Mouse (Mus musculus) fat pad, adult 2 months (tissue): ENCODE results near the gene Gatad2b.

Experiments
- DNase-seq: peaks from one replicate; pipeline ENCODE4 v3.0.0-alpha.2; 2011; ENCODE audit warnings: low read depth, low spot score; ENCODE audit errors: extremely low read depth

Gene Gatad2b

DNA sequence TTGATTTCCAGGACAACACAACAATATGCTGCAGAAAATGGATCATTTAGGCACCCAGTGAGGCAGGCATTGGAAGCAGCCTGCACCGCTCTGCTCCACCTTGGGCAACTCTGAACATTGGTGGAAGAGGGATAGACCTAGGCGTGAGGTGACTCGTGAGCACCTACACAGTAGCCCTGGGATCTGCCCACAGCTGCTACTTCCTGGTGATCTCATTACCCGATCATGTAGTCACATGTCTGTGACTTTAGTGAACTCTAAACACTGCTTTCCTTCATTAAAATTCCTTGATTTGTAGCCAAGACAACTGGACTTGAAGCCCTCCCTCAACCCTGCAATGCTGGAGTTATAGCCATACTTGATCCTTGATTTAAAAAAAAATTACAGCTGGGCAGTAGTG, 81.4 kb downstream of the Gatad2b start:
- DNase-seq = no peak

DNA sequence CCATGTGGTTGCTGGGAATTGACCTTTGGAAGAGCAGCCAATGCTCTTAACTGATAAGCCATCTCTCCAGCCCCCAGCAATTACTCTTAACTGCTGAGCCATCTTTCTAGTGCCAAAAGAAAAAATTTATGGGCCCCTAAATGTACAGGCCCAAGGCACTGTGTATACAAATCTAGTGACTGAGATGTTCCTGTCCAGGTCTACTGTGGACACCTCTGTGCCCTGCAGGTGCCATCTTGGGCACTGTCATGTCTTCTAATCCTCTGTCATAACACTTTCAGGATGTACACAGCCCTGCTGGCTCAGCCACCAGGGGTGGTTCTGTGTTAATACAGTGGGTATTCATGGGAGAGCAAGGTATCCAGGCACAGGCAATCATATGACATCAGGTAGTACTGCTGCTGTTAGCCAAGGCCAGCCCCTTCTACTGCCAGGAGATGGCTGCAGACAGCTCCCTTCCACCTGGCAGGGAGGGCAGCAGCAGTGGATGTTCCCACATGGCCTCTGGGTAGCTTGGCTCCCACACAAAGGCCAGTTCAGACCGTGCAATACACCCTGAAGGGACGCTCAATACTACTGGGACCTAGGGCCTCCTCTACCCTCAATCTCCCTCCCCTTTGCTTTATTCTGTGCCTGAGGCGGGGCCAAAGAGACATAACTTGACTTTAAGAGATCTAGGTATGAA, 82.7 kb downstream of the Gatad2b start:
- peak; percentile 79 for DNase-seq

DNA sequence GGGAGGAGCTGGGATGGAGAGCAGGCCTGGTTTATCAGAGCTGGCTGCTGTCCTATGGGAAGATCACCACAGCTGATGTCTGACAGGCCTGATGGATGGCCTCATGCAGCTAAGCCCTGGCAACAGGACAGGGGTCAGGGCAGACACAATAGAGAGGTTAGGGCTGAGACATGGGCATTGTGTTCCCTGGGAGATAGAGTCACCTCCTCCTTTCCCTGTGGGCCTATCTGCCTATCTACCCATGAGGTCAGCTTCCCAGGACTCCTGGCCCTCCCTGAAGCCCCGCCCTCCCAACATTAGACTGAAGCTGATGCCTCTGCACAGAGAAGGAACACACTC, 83.2 kb downstream of the Gatad2b start:
- DNase-seq = no peak

DNA sequence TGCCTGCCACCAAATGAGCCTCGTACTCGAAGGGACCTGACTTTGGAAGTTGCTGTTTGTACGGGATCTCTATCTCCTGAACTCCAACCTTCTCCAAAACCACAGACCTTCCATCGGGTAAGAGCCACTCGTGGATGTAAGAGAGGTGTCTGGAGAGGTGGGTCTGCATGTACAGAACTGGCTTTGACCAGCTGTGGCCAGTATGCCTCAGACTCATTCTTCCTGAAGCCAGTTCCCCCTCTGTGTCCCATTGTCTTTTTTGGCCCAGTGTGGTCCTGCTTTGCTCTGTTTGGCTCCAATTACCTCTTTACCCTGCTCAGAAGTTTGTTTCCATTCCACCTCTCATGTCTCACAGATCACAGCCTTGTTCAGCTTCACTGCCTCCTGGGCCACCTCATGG, 85.5 kb downstream of the Gatad2b start:
- DNase-seq = no peak

DNA sequence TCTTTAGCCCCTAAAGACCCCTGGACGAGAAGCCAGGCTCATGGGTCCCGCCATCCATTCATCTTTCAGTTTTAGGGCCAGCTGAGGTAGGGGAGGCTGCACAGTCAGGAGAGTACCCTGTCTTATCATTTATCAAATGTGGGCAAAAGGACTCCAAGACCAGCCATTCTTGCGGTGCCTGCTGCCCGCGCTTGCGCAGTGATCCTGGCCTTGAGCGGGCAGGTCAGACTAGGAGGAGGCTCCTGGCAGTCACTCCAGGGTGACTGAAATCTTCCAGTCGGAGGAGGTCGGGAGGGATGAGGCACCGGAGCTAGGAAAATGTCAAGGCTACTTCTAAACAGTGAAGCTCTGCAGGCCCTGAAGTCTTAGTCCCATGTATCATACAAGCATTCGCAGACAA, 88.7 kb downstream of the Gatad2b start:
- no peak for DNase-seq

DNA sequence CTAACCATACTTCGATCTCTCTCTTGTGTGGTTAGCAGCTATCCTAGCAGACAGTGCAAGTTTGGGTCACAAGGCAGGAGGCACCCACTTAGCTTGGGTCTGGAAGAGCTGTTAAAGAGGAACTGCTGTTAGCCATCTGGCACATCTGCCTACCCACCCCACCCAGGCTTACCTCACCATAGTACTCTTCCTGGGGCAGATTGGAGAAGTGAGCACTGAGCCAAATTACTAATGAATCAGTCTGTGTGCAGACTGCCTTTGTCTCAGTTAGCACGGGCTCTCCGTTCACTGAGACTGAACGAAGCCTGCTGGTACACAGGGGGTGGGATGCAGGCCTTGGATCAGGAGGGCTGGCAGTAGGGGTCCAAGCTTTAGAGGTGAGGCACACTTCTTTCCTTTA, 90.7 kb downstream of the Gatad2b start:
- no peak for DNase-seq

DNA sequence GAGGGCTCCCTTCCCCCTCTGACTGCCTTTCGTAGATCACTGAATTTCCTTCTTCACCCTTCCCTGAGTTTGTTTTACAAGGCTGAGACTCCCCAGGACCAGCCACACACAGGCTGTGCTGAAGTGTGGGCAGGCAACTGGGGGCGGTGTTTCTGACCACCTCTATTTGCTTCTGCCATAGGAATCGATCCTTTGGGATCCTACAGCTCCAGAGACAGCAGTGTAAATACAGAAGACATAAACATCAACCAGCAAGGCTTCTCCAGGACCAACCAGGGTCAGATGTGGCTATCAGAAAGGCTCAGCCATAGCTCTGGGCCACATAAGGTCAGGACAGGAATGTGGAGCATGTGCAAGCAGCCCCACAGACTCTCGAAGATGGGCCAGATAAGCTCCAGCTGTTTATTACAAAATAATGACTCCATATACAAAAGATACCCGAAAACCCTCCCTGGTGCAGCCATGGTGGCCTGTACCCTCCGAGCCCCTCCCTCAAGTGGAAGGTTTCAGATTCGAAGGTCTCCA, 91.9 kb downstream of the Gatad2b start:
- DNase-seq = no peak

DNA sequence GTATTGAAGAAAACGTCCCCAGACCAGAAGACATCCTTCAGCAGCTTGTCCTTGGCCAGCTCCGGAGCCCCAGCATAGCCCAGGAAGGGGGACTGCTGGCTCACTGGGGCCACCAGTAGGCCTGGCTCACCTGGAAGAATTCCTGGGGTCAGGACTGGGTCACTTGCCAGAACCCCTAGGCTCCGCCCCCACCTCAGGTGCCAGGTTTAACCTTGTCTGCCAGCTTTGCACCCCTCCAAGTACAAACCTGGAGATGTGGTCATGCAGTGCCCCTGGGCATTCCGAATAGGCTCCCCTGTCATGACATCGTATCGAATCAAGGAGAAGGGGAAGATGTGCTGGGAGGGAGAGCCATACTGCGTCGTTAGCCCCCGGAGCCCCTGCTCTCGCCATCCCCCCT, 93.8 kb downstream of the Gatad2b start:
- no peak for DNase-seq

DNA sequence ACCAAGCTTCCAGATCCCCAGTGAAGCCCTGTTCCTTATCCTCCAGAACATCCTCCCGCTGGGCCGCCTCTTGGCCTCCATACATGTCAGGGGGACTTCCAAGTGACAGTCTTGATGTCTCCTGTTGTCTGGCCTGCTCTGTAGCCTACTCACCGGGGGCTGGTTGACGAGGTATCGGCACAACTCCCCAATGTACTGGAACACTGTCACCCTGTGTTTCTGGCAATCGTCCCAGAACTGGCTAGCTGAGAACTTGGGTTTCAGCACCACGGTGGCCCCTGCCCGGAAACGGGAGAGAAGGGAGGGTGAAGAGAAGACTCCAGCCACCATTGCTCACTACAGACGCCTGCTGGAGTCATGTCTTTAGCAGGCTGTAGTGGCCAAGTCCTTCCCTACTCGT, 94.5 kb downstream of the Gatad2b start:
- no peak for DNase-seq

DNA sequence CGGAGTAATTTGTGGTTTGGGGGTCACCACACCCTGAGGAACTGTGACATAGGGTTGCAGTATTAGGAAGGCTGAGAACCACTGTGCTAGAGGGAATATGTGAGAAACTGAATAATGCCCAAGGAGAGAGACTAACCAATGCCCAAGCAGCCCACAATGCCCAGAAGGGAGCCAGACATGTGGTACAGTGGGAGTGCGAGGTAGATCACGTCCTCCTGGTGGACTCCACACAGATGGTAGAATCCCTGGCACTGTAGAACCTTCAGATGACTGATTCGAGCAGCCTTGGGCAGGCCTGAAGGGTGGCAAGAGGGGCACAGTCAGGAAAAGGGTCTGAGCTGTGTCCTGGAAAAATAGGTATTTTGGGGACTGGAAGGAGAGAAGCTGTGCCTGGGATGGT, 95.2 kb downstream of the Gatad2b start:
- no peak for DNase-seq

DNA sequence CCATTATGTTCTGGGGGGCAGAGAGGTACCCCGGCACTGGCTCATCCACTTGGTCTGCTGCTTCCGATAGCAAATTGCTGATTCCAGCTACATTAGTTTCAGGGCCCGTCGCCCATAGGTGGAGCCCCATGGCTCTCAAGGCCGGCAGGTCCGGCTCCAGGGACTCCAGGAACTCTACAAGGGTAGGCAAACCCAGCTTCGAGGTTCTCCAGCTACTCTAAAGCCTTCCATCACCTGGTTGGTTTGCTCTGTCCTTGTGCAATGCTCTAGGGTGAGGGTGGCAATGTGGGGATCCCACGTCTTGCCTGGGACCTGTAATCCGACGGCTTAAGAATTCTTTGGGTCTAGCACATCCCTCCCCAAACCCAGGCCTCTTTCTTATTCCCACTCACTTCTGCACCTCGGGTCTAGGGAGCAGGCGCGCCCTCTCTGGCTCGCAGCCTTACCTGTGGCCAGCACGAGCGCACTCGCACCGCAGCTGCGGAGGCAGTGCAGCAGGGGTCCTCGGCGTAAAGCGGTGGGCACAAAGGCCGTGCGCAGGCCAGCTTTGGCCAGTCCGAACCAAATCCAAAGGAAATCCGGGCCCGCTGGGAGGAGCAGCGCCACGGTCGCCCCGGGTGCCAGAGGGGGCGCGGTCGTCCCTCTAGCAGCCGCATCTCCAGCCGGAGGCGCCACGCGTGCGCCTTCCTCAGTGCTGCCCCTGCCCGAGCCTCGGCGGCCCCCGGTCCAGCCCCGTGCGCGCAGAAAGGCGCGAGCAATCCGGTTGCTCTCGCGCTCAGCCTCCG, 95.9 kb downstream of the Gatad2b start:
- DNase-seq = no peak

DNA sequence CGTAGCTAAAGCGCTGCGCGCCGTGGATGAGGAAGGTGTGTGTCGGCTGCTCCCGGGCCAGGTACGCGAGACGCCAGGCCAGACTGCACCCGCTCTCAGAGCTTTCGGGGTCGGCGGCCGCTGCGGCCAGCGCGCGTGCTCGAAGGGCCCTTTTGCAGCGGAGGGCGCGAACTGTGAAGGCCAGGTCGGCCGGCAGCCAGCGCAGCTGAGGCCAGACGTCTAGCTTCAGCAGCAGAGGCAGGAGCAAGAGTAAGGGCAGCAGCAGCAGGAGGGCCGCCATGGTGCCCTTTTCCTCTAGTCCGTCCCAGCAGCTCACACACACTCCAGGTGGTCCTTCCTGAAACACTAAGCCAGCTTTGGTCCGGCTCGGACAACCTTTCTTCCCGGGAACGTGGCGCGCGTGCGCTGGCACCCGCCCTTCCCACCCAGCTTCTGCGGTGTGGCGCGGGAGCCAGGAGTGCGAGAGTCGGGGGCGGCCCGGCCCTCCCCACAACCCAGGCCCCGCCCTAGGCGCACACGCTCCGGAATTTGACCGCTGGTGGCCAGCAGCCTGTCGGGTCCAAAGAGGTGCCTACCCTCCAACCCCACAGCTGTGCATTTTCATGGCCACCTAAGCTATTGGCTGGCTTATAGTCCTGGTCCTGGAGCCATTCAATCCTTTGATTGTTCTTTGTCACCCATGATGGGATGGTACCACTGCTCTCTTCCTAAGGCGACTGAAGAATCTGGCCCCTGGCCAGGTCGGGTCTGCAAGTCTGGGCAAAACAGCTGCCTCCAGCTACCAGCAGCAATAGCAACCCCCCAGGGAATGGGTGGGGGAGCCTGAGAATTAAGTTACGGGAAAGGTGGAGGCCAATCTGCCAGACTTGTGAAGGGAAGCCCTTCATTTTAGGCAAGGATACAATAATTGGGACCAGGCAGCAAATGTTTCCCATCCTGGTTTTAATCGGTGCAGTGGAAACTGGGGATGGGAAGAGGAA, 96.8 kb downstream of the Gatad2b start, which contains the start of gene Slc27a3:
Gene Slc27a3, minus strand, starts transcription at position 428 of the 980 bp plus-strand sequence.
- no peak for DNase-seq

DNA sequence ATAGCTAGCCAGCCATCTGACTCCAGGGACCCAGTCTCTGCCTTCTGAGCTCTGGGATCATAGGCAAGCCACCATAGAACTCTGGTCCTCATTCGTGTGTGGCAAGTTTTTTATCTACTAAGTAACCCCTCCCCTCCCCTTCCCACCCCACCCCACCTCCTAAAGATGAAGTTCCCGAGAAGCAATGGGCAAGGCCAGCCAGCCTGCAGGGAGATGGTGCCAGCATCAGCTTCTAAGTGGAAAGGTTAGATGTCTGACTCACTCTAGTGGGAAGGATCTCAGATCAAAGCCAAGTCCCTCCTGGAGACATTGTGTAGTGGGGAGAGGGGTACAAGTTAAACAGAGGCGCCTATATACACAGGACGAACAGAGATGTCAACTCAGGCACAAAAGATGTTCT, 98.0 kb downstream of the Gatad2b start:
- no peak for DNase-seq

DNA sequence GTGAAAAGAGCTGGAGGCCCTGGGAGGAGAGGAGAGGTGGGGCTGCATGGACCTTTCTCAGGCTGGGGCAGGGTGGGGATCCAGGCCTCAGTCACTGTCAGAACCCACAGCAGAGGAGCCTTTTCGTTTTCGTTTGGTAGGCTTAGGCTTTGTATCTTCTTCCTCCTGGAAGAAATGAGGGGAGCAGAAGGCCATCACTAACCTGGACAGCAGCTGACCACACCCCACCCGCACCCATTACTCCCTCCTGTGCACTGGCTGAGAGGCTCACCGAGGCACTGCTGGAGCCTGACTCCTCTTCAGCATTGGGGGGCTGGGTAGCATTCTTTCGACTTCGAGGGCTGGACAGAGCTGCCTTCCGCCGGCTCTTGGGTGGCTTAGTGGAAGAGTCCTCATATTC, 99.0 kb downstream of the Gatad2b start:
- DNase-seq = no peak

DNA sequence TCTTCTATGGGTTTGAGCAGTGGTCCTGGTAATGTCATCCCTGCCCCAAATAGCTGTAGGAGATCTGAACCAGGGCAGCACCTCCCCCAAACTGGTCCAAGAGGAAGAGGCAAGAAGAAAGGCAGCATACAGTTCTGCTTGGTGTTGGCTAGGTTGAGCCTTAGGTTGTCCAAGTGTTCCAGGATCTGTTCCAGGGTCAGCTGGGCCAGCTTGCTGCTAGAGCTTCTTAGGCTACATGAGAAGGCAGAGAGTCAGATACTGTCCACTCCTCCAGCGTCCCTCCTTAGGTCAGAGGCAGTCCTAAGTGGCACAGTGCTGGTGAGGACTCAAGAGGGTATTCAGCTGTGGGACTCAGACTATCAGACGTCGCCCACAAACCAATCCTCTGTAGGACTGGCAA, 99.7 kb downstream of the Gatad2b start:
- DNase-seq = no peak

DNA sequence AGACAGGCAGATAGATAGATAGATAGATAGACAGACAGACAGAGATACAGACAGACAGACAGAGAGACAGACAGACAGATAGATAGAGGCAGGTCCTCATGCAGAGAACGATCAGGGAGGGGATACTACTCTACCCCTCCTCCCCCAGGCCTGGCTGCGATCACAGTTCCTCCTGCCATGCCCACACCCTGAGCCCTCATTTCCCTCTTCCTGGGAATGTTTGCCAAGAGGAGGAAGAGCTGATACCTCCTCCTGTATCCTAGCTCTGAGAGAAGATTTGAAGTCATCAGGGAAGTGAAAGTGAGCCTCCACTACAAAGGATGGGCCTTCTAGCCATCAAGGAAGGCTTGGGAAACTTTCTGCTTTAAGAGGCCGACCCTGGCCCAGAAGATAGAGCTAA, 102.7 kb downstream of the Gatad2b start:
- no peak for DNase-seq

DNA sequence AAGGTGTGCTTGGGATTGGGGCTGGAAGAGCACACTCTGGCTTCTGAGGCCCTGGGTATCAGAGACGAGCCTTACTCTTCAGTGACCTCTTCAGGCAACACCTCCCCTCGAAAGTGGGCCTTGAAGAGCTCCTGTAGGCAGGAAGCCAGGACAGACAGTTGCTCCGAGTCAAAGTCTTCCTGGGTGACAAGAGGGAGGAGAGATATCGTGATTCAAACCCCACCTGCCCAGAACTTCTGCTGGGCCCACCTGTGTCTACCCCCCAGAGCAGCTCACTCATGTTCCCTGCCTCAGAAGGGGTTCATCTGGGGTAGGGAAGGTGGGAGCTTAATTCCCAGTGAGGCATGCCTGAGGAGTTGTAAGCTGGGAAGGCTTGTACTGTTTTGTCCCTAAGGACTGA, 108.0 kb downstream of the Gatad2b start:
- no peak for DNase-seq

DNA sequence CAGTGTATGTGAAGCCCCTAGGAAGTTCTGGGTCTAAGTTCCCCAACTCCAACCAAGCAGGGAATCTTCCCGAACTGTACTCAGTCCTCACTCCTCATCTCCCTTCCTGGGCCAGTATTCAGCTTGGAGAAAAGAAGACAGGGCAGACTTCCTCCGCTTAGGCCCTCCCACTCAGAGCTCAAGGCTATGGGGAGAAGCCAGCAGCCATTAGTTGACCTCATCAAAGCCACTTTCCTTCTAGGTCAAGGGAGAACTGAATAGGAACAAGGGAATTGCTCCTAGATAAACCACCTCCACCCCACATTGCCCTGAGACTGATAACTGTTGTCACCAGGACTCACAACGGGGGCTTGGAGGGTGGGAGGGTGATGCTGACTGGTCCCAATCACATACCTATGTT, 111.1 kb downstream of the Gatad2b start:
- no peak for DNase-seq

DNA sequence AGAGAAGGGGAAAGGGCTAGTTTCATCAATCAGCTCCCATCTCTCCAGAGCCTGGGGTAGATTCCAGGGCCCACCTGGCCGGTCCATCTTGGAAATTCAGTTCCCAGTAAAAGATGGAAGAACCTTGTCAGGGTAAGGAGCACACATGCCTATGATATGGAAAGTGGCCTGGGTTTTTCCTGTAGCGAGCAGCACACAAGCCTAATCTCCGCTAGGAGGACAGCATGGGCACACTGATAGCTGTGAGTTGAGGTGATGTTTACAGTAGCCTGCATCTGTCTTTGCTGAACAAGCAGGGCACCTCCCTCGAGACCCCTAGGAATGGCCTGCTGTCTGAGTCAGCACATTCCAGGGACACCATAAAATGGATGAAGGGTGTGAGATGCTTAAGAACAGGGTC, 111.6 kb downstream of the Gatad2b start:
- no peak for DNase-seq

DNA sequence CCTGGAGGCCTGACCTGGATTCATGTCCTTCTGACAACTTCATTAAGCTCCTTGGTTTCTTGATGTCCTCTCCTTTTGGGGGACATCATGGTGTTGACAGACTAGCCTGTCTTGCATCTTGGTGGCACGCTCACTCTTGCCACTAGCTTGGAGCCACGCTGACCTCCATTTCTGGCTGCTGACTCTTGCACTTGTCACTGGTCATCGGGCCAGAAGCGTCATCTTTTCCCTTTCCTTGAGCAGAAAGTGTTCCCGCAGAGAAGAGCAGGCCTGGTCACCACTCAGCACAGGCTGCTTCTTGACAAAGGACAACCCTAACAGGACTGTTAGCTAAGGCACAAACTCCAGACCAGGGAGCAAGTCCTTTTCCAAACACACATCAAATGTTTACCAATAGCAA, 113.4 kb downstream of the Gatad2b start:
- no peak for DNase-seq

DNA sequence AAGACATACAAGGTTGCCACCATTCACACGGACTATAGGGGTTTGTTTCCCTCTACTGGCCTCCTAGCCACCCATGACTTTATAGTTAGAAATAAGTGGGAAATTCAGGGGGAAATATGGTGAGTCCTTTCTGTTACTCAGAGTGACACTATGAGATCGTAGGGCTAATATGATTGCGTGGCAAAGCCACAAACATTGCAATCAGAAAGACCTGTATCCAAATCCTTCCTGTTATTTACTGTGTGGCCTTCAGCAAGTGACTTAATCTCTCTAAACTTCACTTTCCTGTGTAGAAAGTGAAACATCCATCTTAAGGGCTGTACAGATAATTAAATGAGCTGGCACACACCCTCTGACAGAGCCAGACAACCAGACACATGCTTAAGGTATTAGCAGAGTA, 115.7 kb downstream of the Gatad2b start:
- DNase-seq = no peak
